Mouse (Mus musculus) liver, postnatal 0 days (tissue): ENCODE results near the gene Tns1. TPM values are rescaled to one million over a fixed set of nuclear protein-coding genes. Genes with fewer than 3 reads are reported as not detected.
A peak's percentile ranks its signal among the peaks of the same experiment; 100 is the strongest.

ENCODE experiments used
- ATAC-seq: fragments of 200-750 bp; cut with Nextera tagmentation; 2 replicates; pipeline ENCODE4 v1.8.0; 2017; ENCODE audit warnings: mild to moderate bottlenecking, moderate library complexity
- DNase-seq: peaks from one replicate; pipeline ENCODE4 v3.0.0-alpha.2; 2016
- H3K27ac ChIP-seq: fragments of 300-500 bp; sonication (generic); 2 replicates; pipeline ENCODE4 v1.5.1; 2014; ENCODE audit warnings: antibody characterized with exemption, moderate library complexity, mild to moderate bottlenecking, low read depth
- H3K27me3 ChIP-seq: fragments of 300-500 bp; sonication (generic); 2 replicates; pipeline ENCODE4 v1.6.1; 2014; ENCODE audit warnings: low read length, control low read depth, mixed read lengths; ENCODE audit not compliant: insufficient read depth
- H3K36me3 ChIP-seq: fragments of 300-500 bp; sonication (generic); replicated peaks from 2 replicates; pipeline ENCODE4 v1.6.1; 2014; ENCODE audit warnings: mild to moderate bottlenecking, control low read depth, low read length, moderate library complexity, mixed read lengths; ENCODE audit not compliant: insufficient read depth
- H3K4me1 ChIP-seq: fragments of 300-500 bp; sonication (generic); 2 replicates; pipeline ENCODE4 v1.6.1; 2014; ENCODE audit warnings: antibody characterized with exemption, mild to moderate bottlenecking, control low read depth; ENCODE audit not compliant: insufficient read depth
- H3K4me2 ChIP-seq: fragments of 300-500 bp; sonication (generic); 2 replicates; pipeline ENCODE4 v1.6.1; 2014; ENCODE audit warnings: low read depth, mild to moderate bottlenecking, low read length, moderate library complexity, mixed read lengths
- H3K4me3 ChIP-seq: fragments of 300-500 bp; sonication (generic); 2 replicates; pipeline ENCODE4 v1.5.1; 2014; ENCODE audit warnings: low read depth, low read length
- H3K9ac ChIP-seq: fragments of 300-500 bp; sonication (generic); replicated peaks from 2 replicates; pipeline ENCODE4 v1.6.1; 2014; ENCODE audit warnings: mild to moderate bottlenecking, moderate library complexity
- H3K9me3 ChIP-seq: fragments of 300-500 bp; sonication (generic); 2 replicates; pipeline ENCODE4 v1.6.1; 2016; ENCODE audit warnings: mild to moderate bottlenecking, control low read depth, low read length, mixed read lengths
- CTCF ChIP-seq: sonication (generic); IDR thresholded peaks from 2 replicates; pipeline ENCODE4 v1.5.1; 2016; ENCODE audit warnings: antibody characterized with exemption, low read depth
- EP300 ChIP-seq: IDR thresholded peaks from 2 replicates; pipeline ENCODE4 v1.6.1; 2016; ENCODE audit warnings: antibody characterized with exemption, low read depth, mild to moderate bottlenecking
- WGBS: fragments of 180-500 bp; shearing (Covaris S2); extraction: QIAGEN DNeasy Blood & Tissue Kit; methylation state at CpG from one replicate; pipeline ENCODE4 v1.1.7; 2014; ENCODE audit not compliant: insufficient replicate concordance; 5-methylcytosine and 5-hydroxymethylcytosine counted together
- polyA plus RNA-seq: library from polyadenylated mRNA; unstranded; fragments of >200 nt; fragmentation: Nextera tagmentation; extraction: Ambion mirVana; gene quantifications from 2 replicates; pipeline ENCODE4 v1.2.1, GENCODE M21; 2015

The Tns1 gene
- polyA plus RNA-seq, 1 experiment from 2014 or later: 12.1 TPM

GRCm38 (mm10) chr1:74028118-74028880 is 96.0 kb downstream of the Tns1 start:
- DNase-seq: no peak
- H3K4me3 ChIP-seq: no peak overlapping the region
- TF ChIP-seq CTCF (no peak), EP300 (no peak)
- peaks cover 23% of the 10 kb centered on the region for H3K4me1 ChIP-seq
- no peaks in the 10 kb centered on the region for H3K27me3 ChIP-seq
- no peaks in the 10 kb centered on the region for H3K36me3 ChIP-seq
- H3K9me3 ChIP-seq: no peaks in the 10 kb centered on the region
- H3K9ac ChIP-seq: no peak overlapping the region
- peak overlapping the region; percentile 76 for H3K27ac ChIP-seq
- WGBS: 67% methylated on average over 13 of the region's 13 CpGs
- H3K4me2 ChIP-seq: no peak overlapping the region
- ATAC-seq: no peak

DNA sequence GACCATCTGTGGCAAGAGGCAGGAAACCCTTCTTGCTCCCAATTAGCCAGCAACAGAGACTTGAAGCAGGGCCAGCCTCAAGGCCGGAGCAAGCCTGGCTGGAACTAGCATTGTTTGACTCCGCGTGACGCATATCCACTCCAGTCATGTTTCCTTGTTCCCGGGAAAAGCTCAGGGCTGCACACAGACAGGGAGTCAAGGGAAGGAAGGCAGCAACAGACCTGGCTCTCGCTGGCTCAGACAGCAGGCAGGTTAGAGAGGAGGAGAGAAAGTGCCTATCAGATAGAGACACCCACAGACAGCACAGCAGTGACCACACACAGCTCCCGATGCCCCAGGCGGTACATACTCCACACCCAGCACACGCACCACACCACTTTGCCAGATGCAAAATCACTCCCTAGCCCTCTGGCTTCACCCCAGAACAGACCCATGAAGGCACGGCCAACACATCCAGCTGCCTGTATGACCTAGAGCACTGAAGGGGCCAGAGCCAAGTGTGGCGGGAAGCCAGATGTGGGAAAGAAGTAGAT is 96.6 kb downstream of the Tns1 start:
- DNase-seq: peak; percentile 41
- no peaks in the 10 kb centered on the region for H3K9me3 ChIP-seq
- no peaks in the 10 kb centered on the region for H3K36me3 ChIP-seq
- no peaks in the 10 kb centered on the region for H3K27me3 ChIP-seq
- H3K4me2 ChIP-seq: no peak overlapping the region
- ATAC-seq: peak; percentile 49
- peak overlapping the region; percentile 76 for H3K27ac ChIP-seq
- H3K4me3 ChIP-seq: no peak overlapping the region
- H3K4me1 ChIP-seq: peaks cover 23% of the 10 kb centered on the region
- TF ChIP-seq CTCF (no peak), EP300 (no peak)
- WGBS: 45% methylated on average over 11 of the region's 11 CpGs
- H3K9ac ChIP-seq: 0 out of 2 replicates have a peak overlapping the region, but pooled peaks have one; percentile 16

DNA sequence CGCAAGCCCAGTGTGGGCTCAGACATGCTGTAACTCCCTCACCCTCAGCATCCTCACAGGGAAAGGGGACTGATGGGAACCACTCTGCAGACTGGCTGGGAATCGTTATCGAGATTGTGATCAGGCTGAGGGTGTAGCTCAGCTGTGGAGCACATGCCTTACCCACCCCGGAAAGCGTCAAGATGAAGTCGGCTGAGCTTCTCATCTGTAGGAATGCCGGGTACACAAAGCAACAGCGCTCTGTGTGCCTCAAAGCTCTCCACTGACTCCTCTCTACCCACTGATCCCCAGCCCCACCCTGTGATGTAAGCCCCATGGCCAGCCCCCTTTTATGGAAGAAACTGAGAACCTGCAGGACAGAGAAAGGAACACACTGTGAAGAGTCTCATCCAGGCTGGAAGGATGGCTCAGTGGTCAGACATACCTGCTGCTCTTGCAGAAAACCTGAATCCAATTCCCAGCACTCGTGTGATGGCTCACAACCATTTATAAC is 97.5 kb downstream of the Tns1 start:
- DNase-seq (no peak), ATAC-seq (no peak)
- TF ChIP-seq CTCF: no peak
- TF ChIP-seq EP300: no peak
- Histone ChIP-seq H3K4me2 (no peak overlapping the region), H3K9ac (no peak overlapping the region), H3K27ac (peak overlapping the region; percentile 48), H3K9me3 (no peaks in the 10 kb centered on the region), H3K4me3 (no peak overlapping the region), H3K36me3 (no peaks in the 10 kb centered on the region), H3K4me1 (peaks cover 23% of the 10 kb centered on the region), H3K27me3 (no peaks in the 10 kb centered on the region)
- 68% methylated on average over 9 of the region's 9 CpGs for WGBS

DNA sequence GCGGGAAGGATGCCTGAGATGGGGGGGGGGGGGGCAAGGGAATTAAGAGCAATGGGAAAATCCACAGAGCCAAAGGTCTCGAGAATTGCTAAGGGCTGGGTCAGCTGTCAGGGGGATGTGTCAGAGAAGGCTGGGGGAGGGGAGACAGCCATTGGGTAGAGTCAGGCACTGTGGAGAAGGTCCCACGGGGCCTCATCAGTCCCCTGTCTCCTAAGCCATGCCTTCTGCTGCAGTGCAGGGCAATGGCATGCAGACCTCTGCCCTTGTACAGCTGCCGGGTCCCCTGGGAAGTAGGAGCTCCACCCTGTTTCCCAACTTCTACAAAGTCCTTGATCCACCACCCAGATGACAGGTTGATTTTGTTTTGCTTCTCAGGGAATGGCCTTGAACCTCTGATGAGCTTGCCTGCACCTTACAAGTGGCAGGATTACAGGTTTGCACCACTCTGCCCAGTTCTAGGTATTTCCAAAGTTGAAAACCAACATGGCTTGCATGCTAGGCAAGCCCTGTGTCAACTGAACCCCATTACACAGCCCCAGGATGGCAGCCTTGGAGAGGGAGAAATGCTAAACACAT is 98.5 kb downstream of the Tns1 start:
- DNase-seq: no peak
- no peaks in the 10 kb centered on the region for H3K9me3 ChIP-seq
- H3K27ac ChIP-seq: peak overlapping the region; percentile 39
- TF ChIP-seq CTCF (no peak), EP300 (no peak)
- H3K4me1 ChIP-seq: peaks cover 25% of the 10 kb centered on the region
- H3K9ac ChIP-seq: no peak overlapping the region
- no peak overlapping the region for H3K4me3 ChIP-seq
- no peaks in the 10 kb centered on the region for H3K27me3 ChIP-seq
- no peaks in the 10 kb centered on the region for H3K36me3 ChIP-seq
- no peak overlapping the region for H3K4me2 ChIP-seq
- no peak; the same call in 1 of the 2 replicates for ATAC-seq
- WGBS: 17% methylated on average over 4 of the region's 4 CpGs

- Histone ChIP-seq H3K4me1 (peaks cover 30% of the 10 kb centered on the region), H3K9me3 (no peaks in the 10 kb centered on the region), H3K36me3 (no peaks in the 10 kb centered on the region), H3K9ac (no peak overlapping the region), H3K27ac (peak overlapping the region; percentile 44), H3K27me3 (no peaks in the 10 kb centered on the region), H3K4me2 (no peak overlapping the region), H3K4me3 (no peak overlapping the region)
- ATAC-seq (peak; percentile 14; the same call in 1 of the 2 replicates), DNase-seq (no peak)
- TF ChIP-seq EP300 (no peak), CTCF (no peak)
- 19% methylated on average over 6 of the region's 6 CpGs for WGBS
Observed at GRCm38 (mm10) chr1:74025227-74025626, 99.0 kb downstream of the Tns1 start.

- DNase-seq: no peak
- no peak for ATAC-seq
- Histone ChIP-seq H3K4me3 (no peak overlapping the region), H3K27me3 (no peaks in the 10 kb centered on the region), H3K4me1 (peaks cover 25% of the 10 kb centered on the region), H3K36me3 (no peaks in the 10 kb centered on the region), H3K9ac (no peak overlapping the region), H3K9me3 (no peaks in the 10 kb centered on the region), H3K4me2 (no peak overlapping the region), H3K27ac (peak overlapping the region; percentile 44; the same call in 1 of the 2 replicates)
- WGBS: 49% methylated on average over 10 of the region's 10 CpGs
- no peak for TF ChIP-seq CTCF
- TF ChIP-seq EP300: no peak
Observed at GRCm38 (mm10) chr1:74024452-74025190, 99.6 kb downstream of the Tns1 start.
